Mouse (Mus musculus): ENCODE data around the gene Bend3. TPM values are rescaled to one million over a fixed set of nuclear protein-coding genes. Genes with fewer than 3 reads are reported as not detected.

Gene Bend3
- 23.2 and 26.4 TPM in 2 replicates for total RNA-seq (2012; rRNA removed)

DNA sequence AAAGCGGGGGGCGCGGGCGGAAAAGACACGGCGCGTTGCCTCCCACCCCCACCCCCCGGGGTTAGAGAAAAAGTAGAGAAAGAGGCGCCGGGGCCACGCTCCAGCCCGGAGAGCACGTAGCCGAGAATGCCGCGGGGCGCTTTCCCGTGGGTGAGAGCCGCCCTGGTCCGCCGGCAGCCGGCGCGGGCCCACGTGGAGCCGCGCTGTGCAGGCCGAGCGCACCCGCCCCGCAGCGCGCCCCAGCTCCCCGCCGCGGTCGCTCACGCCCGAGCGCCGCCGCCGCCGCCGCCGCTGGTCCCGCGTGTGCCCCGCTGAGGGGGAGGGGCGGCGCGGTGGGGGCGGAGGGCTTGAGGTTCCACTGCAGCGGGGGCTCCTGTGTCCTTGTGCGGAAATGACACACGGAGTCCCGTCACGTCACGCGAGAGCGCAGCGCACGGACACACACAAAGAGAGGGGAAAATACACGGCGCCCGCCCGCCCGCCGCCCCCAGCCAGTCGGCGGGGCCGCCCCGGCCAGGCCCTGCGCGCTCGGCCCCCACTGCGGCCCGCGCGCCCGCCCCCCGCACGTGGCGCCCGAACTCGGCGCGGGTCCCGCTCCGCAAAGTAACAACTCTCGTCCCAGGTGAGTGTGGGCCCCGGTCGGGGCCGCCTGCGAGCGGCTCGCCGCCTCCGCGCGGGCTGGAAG lies at the start of gene Bend3:
Gene Bend3, plus strand, starts transcription at position 81 of the 685 bp plus-strand sequence.
- H3K4me1 ChIP-seq (ENCODE audit: control insufficient read depth in 2 of 2, insufficient read depth in 2 of 2, low read length in 2 of 2, poor library complexity in 1 of 2) = peaks cover 4 to 27% of the 10 kb centered on the region in 2 experiments; a peak in 3 of 4 replicates
- H3K4me3 ChIP-seq (ENCODE audit: insufficient read depth in 1 of 2, low read depth in 1 of 2, low read length in 2 of 2, poor library complexity in 1 of 2, severe bottlenecking in 1 of 2) = peak within 1 kb of the TSS; percentile 72 to 92
- in situ Hi-C loops (cut with MboI; ENCODE audit: low sequenced_read_pairs in 2 of 2, unreplicated experiment in 2 of 2) = no loop called here
- H3K9ac ChIP-seq (ENCODE audit: insufficient read depth, low read depth, low read length, poor library complexity, severe bottlenecking) = peak within 1 kb of the TSS; percentile 92
- no peaks in the 10 kb centered on the region for H3K36me3 ChIP-seq (ENCODE audit: control insufficient read depth, insufficient read depth, low read length, poor library complexity, severe bottlenecking)
- peak within 1 kb of the TSS; percentile 99 for H3K27ac ChIP-seq (ENCODE audit: insufficient read depth, low read depth, low read length, poor library complexity, severe bottlenecking)
- no peak for TF ChIP-seq MAFK (IDR thresholded peaks at IDR 0.05; ENCODE audit: insufficient read depth, low read depth, low read length)
- TF ChIP-seq ZC3H11A (IDR thresholded peaks at IDR 0.05; ENCODE audit: borderline replicate concordance, low read depth, low read length) = no peak
- no peak for TF ChIP-seq ZNF384 (IDR thresholded peaks at IDR 0.05; ENCODE audit: low read depth, low read length)
- TF ChIP-seq HCFC1 (IDR thresholded peaks at IDR 0.05; ENCODE audit: borderline replicate concordance, insufficient read depth, low read length) = no peak
- TF ChIP-seq CHD2 (IDR thresholded peaks at IDR 0.05; ENCODE audit: low read depth, low read length) = no peak
- H3K9me3 ChIP-seq (ENCODE audit: control insufficient read depth, insufficient read depth, low read depth, low read length) = no peaks in the 10 kb centered on the region
- DNase-seq (ENCODE audit: low read depth, low spot score) = no peak

GRCm38 (mm10) chr10:43430606-43431005 lies 48.0 kb upstream of the Bend3 start:
- Histone ChIP-seq H3K9ac (ENCODE audit: insufficient read depth, low read depth, low read length, poor library complexity, severe bottlenecking) (no peak overlapping the region), H3K36me3 (ENCODE audit: control insufficient read depth, insufficient read depth, low read length, poor library complexity, severe bottlenecking) (no peaks in the 10 kb centered on the region), H3K9me3 (ENCODE audit: control insufficient read depth, insufficient read depth, low read depth, low read length) (no peaks in the 10 kb centered on the region), H3K4me3 (ENCODE audit: insufficient read depth in 1 of 2, low read depth in 1 of 2, low read length in 2 of 2, poor library complexity in 1 of 2, severe bottlenecking in 1 of 2) (no peak overlapping the region), H3K4me1 (ENCODE audit: control insufficient read depth in 2 of 2, insufficient read depth in 2 of 2, low read length in 2 of 2, poor library complexity in 1 of 2) (no peaks in the 10 kb centered on the region), H3K27ac (ENCODE audit: insufficient read depth, low read depth, low read length, poor library complexity, severe bottlenecking) (no peak overlapping the region)
- in situ Hi-C loops (cut with MboI; ENCODE audit: low sequenced_read_pairs in 2 of 2, unreplicated experiment in 2 of 2) = no loop called here
- TF ChIP-seq ZC3H11A (IDR thresholded peaks at IDR 0.05; ENCODE audit: borderline replicate concordance, low read depth, low read length) = no peak
- no peak for TF ChIP-seq MAFK (IDR thresholded peaks at IDR 0.05; ENCODE audit: insufficient read depth, low read depth, low read length)
- TF ChIP-seq ZNF384 (IDR thresholded peaks at IDR 0.05; ENCODE audit: low read depth, low read length) = no peak
- TF ChIP-seq HCFC1 (IDR thresholded peaks at IDR 0.05; ENCODE audit: borderline replicate concordance, insufficient read depth, low read length) = no peak
- TF ChIP-seq CHD2 (IDR thresholded peaks at IDR 0.05; ENCODE audit: low read depth, low read length) = no peak
- DNase-seq (ENCODE audit: low read depth, low spot score) = no peak

GRCm38 (mm10) chr10:43434326-43434725 lies 44.3 kb upstream of the Bend3 start:
- no peak overlapping the region for H3K27ac ChIP-seq (ENCODE audit: insufficient read depth, low read depth, low read length, poor library complexity, severe bottlenecking)

GRCm38 (mm10) chr10:43435757-43436156 lies 42.9 kb upstream of the Bend3 start:
- Histone ChIP-seq H3K27ac (ENCODE audit: insufficient read depth, low read depth, low read length, poor library complexity, severe bottlenecking) (no peak overlapping the region), H3K36me3 (ENCODE audit: control insufficient read depth, insufficient read depth, low read length, poor library complexity, severe bottlenecking) (no peaks in the 10 kb centered on the region), H3K4me3 (ENCODE audit: insufficient read depth in 1 of 2, low read depth in 1 of 2, low read length in 2 of 2, poor library complexity in 1 of 2, severe bottlenecking in 1 of 2) (no peak overlapping the region), H3K9me3 (ENCODE audit: control insufficient read depth, insufficient read depth, low read depth, low read length) (no peaks in the 10 kb centered on the region), H3K9ac (ENCODE audit: insufficient read depth, low read depth, low read length, poor library complexity, severe bottlenecking) (no peak overlapping the region), H3K4me1 (ENCODE audit: control insufficient read depth in 2 of 2, insufficient read depth in 2 of 2, low read length in 2 of 2, poor library complexity in 1 of 2) (peaks cover 2 to 18% of the 10 kb centered on the region in 2 experiments; a peak in 3 of 4 replicates)
- DNase-seq (ENCODE audit: low read depth, low spot score) = no peak
- in situ Hi-C loops (cut with MboI; ENCODE audit: low sequenced_read_pairs in 2 of 2, unreplicated experiment in 2 of 2) = no loop called here
- TF ChIP-seq HCFC1 (IDR thresholded peaks at IDR 0.05; ENCODE audit: borderline replicate concordance, insufficient read depth, low read length) (no peak), ZC3H11A (IDR thresholded peaks at IDR 0.05; ENCODE audit: borderline replicate concordance, low read depth, low read length) (peak; percentile 35; the same call in 1 of the 2 replicates)

More at GRCm38 (mm10) chr10:43434326-43434725, 44.3 kb upstream of the Bend3 start:
- in situ Hi-C loops (cut with MboI; ENCODE audit: low sequenced_read_pairs in 2 of 2, unreplicated experiment in 2 of 2) = no loop called here
- no peak for TF ChIP-seq CHD2 (IDR thresholded peaks at IDR 0.05; ENCODE audit: low read depth, low read length)
- TF ChIP-seq MAFK (IDR thresholded peaks at IDR 0.05; ENCODE audit: insufficient read depth, low read depth, low read length) = no peak
- TF ChIP-seq HCFC1 (IDR thresholded peaks at IDR 0.05; ENCODE audit: borderline replicate concordance, insufficient read depth, low read length) = no peak
- TF ChIP-seq ZNF384 (IDR thresholded peaks at IDR 0.05; ENCODE audit: low read depth, low read length) = no peak
- no peak for TF ChIP-seq ZC3H11A (IDR thresholded peaks at IDR 0.05; ENCODE audit: borderline replicate concordance, low read depth, low read length)
- no peaks in the 10 kb centered on the region for H3K9me3 ChIP-seq (ENCODE audit: control insufficient read depth, insufficient read depth, low read depth, low read length)
- no peak for DNase-seq (ENCODE audit: low read depth, low spot score)
- H3K36me3 ChIP-seq (ENCODE audit: control insufficient read depth, insufficient read depth, low read length, poor library complexity, severe bottlenecking) = no peaks in the 10 kb centered on the region
- H3K4me3 ChIP-seq (ENCODE audit: insufficient read depth in 1 of 2, low read depth in 1 of 2, low read length in 2 of 2, poor library complexity in 1 of 2, severe bottlenecking in 1 of 2) = no peak overlapping the region
- peaks cover 2 to 13% of the 10 kb centered on the region in 2 experiments; a peak in 3 of 4 replicates for H3K4me1 ChIP-seq (ENCODE audit: control insufficient read depth in 2 of 2, insufficient read depth in 2 of 2, low read length in 2 of 2, poor library complexity in 1 of 2)
- no peak overlapping the region for H3K9ac ChIP-seq (ENCODE audit: insufficient read depth, low read depth, low read length, poor library complexity, severe bottlenecking)
